Mouse (Mus musculus) cerebellum, postnatal 36 days (tissue): Measurements from ENCODE around the gene Ghr.

Source experiments
- DNase-seq, 2 experiments: peaks; one replicate each; pipeline ENCODE4 v3.0.0; 2021 to 2022; ENCODE audit warnings: mixed read lengths in 2 of 2

The Ghr gene

GRCm38 (mm10) chr15:3444448-3445020, 138.8 kb downstream of the Ghr start:
- DNase-seq: no peak

GRCm38 (mm10) chr15:3441506-3442286, 141.6 kb downstream of the Ghr start:
- DNase-seq: no peak

- DNase-seq: no peak
These were observed 145.9 kb downstream of the Ghr start for GRCm38 (mm10) chr15:3437381-3437780.

- no peak for DNase-seq
These were observed 147.7 kb downstream of the Ghr start for GRCm38 (mm10) chr15:3435637-3436036.

GRCm38 (mm10) chr15:3434461-3434860, 148.8 kb downstream of the Ghr start:
- no peak for DNase-seq

GRCm38 (mm10) chr15:3433281-3433680, 150.0 kb downstream of the Ghr start:
- DNase-seq: no peak

GRCm38 (mm10) chr15:3432823-3433222, 150.5 kb downstream of the Ghr start:
- no peak for DNase-seq

GRCm38 (mm10) chr15:3429417-3429816, 153.9 kb downstream of the Ghr start:
- no peak for DNase-seq

- DNase-seq: no peak
These were observed 154.3 kb downstream of the Ghr start for GRCm38 (mm10) chr15:3429001-3429400.

GRCm38 (mm10) chr15:3426401-3426800, 156.9 kb downstream of the Ghr start:
- no peak for DNase-seq

- DNase-seq: no peak
These were observed 160.1 kb downstream of the Ghr start for GRCm38 (mm10) chr15:3423177-3423576.

- no peak for DNase-seq
These were observed 165.6 kb downstream of the Ghr start for GRCm38 (mm10) chr15:3417699-3418098.

- no peak for DNase-seq
These were observed 170.2 kb downstream of the Ghr start for GRCm38 (mm10) chr15:3413103-3413502.

- no peak for DNase-seq
These were observed 174.8 kb downstream of the Ghr start for GRCm38 (mm10) chr15:3408478-3408877.

GRCm38 (mm10) chr15:3399196-3399595, 184.1 kb downstream of the Ghr start:
- no peak for DNase-seq

GRCm38 (mm10) chr15:3397369-3398100, 185.8 kb downstream of the Ghr start:
- DNase-seq: no peak

GRCm38 (mm10) chr15:3396149-3396548, 187.1 kb downstream of the Ghr start:
- DNase-seq: no peak

- DNase-seq: no peak
These were observed 187.6 kb downstream of the Ghr start for GRCm38 (mm10) chr15:3395700-3396099.

- DNase-seq: no peak
These were observed 192.6 kb downstream of the Ghr start for GRCm38 (mm10) chr15:3390722-3391121.

GRCm38 (mm10) chr15:3389011-3389410, 194.3 kb downstream of the Ghr start:
- no peak for DNase-seq

GRCm38 (mm10) chr15:3388485-3388884, 194.8 kb downstream of the Ghr start:
- no peak for DNase-seq

- DNase-seq: no peak
These were observed 199.5 kb downstream of the Ghr start for GRCm38 (mm10) chr15:3383788-3384187.

- DNase-seq: no peak
These were observed 201.9 kb downstream of the Ghr start for GRCm38 (mm10) chr15:3381413-3381812.

- no peak for DNase-seq
These were observed 214.9 kb downstream of the Ghr start for GRCm38 (mm10) chr15:3368261-3368832.
